10 mouse cellular contexts compared by ENCODE assay signal in the genomic region with DNA sequence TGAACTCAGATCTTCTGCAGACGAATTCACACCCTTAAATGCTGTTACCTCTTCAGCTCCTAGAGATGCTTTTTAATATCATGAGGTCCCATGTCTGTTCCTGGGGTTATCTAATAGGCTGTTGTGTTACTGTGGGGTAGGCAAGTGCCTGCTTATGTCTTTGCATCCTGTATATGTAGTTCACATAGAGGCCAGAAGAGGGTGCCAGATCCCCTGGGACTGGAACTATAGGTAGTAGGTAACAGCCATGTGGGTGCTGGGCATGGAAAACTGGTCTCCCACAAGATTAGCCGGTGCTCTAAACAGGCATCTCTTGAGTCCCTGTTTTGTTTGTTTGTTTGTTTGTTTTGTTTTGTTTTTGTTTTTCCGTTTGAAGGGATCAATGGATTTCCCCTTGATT. TPM values are rescaled to one million over a fixed set of nuclear protein-coding genes. Genes with fewer than 3 reads are reported as not detected.
A peak's percentile ranks its signal among the peaks of the same experiment; 100 is the strongest.
DNase-seq lines count a peak whose midpoint lies in the region; ATAC-seq and TF ChIP-seq lines count a peak whose summit lies in the region.
"Had no signal": no experiment of that assay in that cellular context is flagged by ENCODE, and none has a peak within 500 bp of the region (broad histone marks: within the 10 kb centered on the region; RNA-seq: fewer than 3 reads in every experiment).

No protein-coding gene starts in this region.

- no peaks in the 10 kb centered on the region for H3K27me3 ChIP-seq in stomach, postnatal 0 days (ENCODE audit: control insufficient read depth, insufficient read depth, low read length)
- H3K27me3 ChIP-seq: embryonic facial prominence, embryonic 15.5 days had no signal

- no peaks in the 10 kb centered on the region for H3K36me3 ChIP-seq in stomach, postnatal 0 days (ENCODE audit: control insufficient read depth, insufficient read depth, low read length)
- H3K36me3 ChIP-seq: embryonic facial prominence, embryonic 15.5 days had no signal

- no peak for ATAC-seq in stomach, postnatal 0 days (ENCODE audit: low FRiP score, low TSS enrichment)
- no peak for ATAC-seq in inflammation-experienced regulatory T-cells, adult 6 months

- H3K27ac ChIP-seq in gastrocnemius, adult 2 months = no peak overlapping the region
- no peak overlapping the region for H3K27ac ChIP-seq in stomach, postnatal 0 days (replicated peaks)
- H3K27ac ChIP-seq: embryonic facial prominence, embryonic 15.5 days had no signal

- no peaks in the 10 kb centered on the region for H3K4me1 ChIP-seq in stomach, postnatal 0 days (replicated peaks; ENCODE audit: control insufficient read depth, insufficient read depth)
- H3K4me1 ChIP-seq: embryonic facial prominence, embryonic 15.5 days had no signal

- no peak for TF ChIP-seq EP300 in stomach, postnatal 0 days (optimal IDR thresholded peaks at IDR 0.05)

- no peak for DNase-seq in gastrocnemius, adult 2 months
- DNase-seq in gastrocnemius, postnatal 25 days = no peak
- DNase-seq in B cell, adult 2 months = peak; percentile 48 to 65
- peak; percentile 64 for DNase-seq in adipocyte (ENCODE audit: low spot score)
- peak; percentile 19 to 25 for DNase-seq in kidney, postnatal 4 days
- peak; percentile 28 for DNase-seq in stomach, postnatal 0 days (ENCODE audit: low spot score)
- no peak for DNase-seq in left cerebral cortex, postnatal 4 days

- intact Hi-C loops in gastrocnemius, adult 2 months (cut with DNase I) = no loop called here
- intact Hi-C loops in left cerebral cortex, postnatal 4 days (cut with DNase I) = no loop called here

- WGBS in stomach, postnatal 0 days = 52% methylated on average over 3 of the region's 3 CpGs

- H3K9ac ChIP-seq in stomach, postnatal 0 days (ENCODE audit: low read length) = no peak overlapping the region
- H3K9ac ChIP-seq: embryonic facial prominence, embryonic 15.5 days had no signal

- no peaks in the 10 kb centered on the region for H3K9me3 ChIP-seq in stomach, postnatal 0 days (ENCODE audit: control insufficient read depth, low read length)
- H3K9me3 ChIP-seq: embryonic facial prominence, embryonic 15.5 days had no signal

- TF ChIP-seq CTCF in gastrocnemius, adult 2 months (IDR thresholded peaks at IDR 0.05) = peak; percentile 55
- peak; percentile 71 for TF ChIP-seq CTCF in stomach, postnatal 0 days (IDR thresholded peaks at IDR 0.05; ENCODE audit: low read depth)

- no peak overlapping the region for H3K4me2 ChIP-seq in stomach, postnatal 0 days (replicated peaks; ENCODE audit: low read depth)
- H3K4me2 ChIP-seq: embryonic facial prominence, embryonic 15.5 days had no signal

- no peak overlapping the region for H3K4me3 ChIP-seq in gastrocnemius, adult 2 months
- H3K4me3 ChIP-seq in stomach, postnatal 0 days (ENCODE audit: low read depth, low read length) = no peak overlapping the region
- H3K4me3 ChIP-seq: embryonic facial prominence, embryonic 15.5 days had no signal

RNA-seq across cellular contexts. Expression of a gene that starts 15.8 kb away (rescaled TPM):
- total RNA-seq in gastrocnemius, adult 2 months (2021) = 1 to 10 TPM; 2.1 to 2.7 TPM
- total RNA-seq in gastrocnemius, postnatal 25 days (2021) = 1 to 10 TPM; 1.3 to 4.3 TPM
- 1.0 and 1.4 TPM in 2 replicates for polyA plus RNA-seq in stomach, postnatal 0 days (2015; fragmentation: Nextera tagmentation; extraction: Ambion mirVana)
- 1 to 10 TPM; 1.3 to 2.9 TPM for total RNA-seq in left cerebral cortex, postnatal 4 days (2021)
- under 1 TPM in 1 of 3 experiments, not detected in 2; 0.67 TPM for polyA plus RNA-seq in inflammation-experienced regulatory T-cells, adult 6 months (2017; shearing (Covaris generic))
- polyA plus RNA-seq: limb, embryonic 11.5 days had no signal

RNA-seq across cellular contexts. Expression of a gene that starts 40.7 kb away (rescaled TPM):
- total RNA-seq in gastrocnemius, adult 2 months (2021) = not detected
- not detected for total RNA-seq in gastrocnemius, postnatal 25 days (2021)
- polyA plus RNA-seq in stomach, postnatal 0 days (2015; fragmentation: Nextera tagmentation; extraction: Ambion mirVana) = 2.5 and 3.1 TPM in 2 replicates
- 10 to 100 TPM; 16.8 to 26.8 TPM for total RNA-seq in left cerebral cortex, postnatal 4 days (2021)
- under 1 TPM in 1 of 3 experiments, not detected in 2; 0.52 TPM for polyA plus RNA-seq in inflammation-experienced regulatory T-cells, adult 6 months (2017; shearing (Covaris generic))

RNA-seq across cellular contexts. Expression of a gene that starts 41.7 kb away (rescaled TPM):
- 1 to 10 TPM in 1 of 2 experiments, under 1 TPM in 1; 0.94 to 3.3 TPM for total RNA-seq in gastrocnemius, adult 2 months (2021)
- 1 to 10 TPM; 2.5 to 3.6 TPM for total RNA-seq in gastrocnemius, postnatal 25 days (2021)
- 0.48 and 0.68 TPM in 2 replicates for polyA plus RNA-seq in stomach, postnatal 0 days (2015; fragmentation: Nextera tagmentation; extraction: Ambion mirVana)
- under 1 TPM; 0.30 to 0.95 TPM for total RNA-seq in left cerebral cortex, postnatal 4 days (2021)
- polyA plus RNA-seq in inflammation-experienced regulatory T-cells, adult 6 months (2017; shearing (Covaris generic)) = not detected
- polyA plus RNA-seq: limb, embryonic 11.5 days had no signal

RNA-seq across cellular contexts. Expression of a gene that starts 49.0 kb away (rescaled TPM):
- under 1 TPM; 0.28 to 0.67 TPM for total RNA-seq in gastrocnemius, adult 2 months (2021)
- total RNA-seq in gastrocnemius, postnatal 25 days (2021) = under 1 TPM; 0.10 to 0.88 TPM
- 5.7 and 6.1 TPM in 2 replicates for polyA plus RNA-seq in stomach, postnatal 0 days (2015; fragmentation: Nextera tagmentation; extraction: Ambion mirVana)
- total RNA-seq in left cerebral cortex, postnatal 4 days (2021) = 10 to 100 TPM; 14.8 to 15.2 TPM
- polyA plus RNA-seq in inflammation-experienced regulatory T-cells, adult 6 months (2017; shearing (Covaris generic)) = 1 to 10 TPM; 2.3 to 4.3 (median 3.2) TPM

RNA-seq across cellular contexts. Expression of a gene that starts 57.8 kb away (rescaled TPM):
- 1 to 10 TPM; 1.4 to 2.6 TPM for total RNA-seq in gastrocnemius, adult 2 months (2021)
- total RNA-seq in gastrocnemius, postnatal 25 days (2021) = 1 to 10 TPM; 4.1 to 6.2 TPM
- 3.2 and 3.6 TPM in 2 replicates for polyA plus RNA-seq in stomach, postnatal 0 days (2015; fragmentation: Nextera tagmentation; extraction: Ambion mirVana)
- 1 to 10 TPM; 9.1 to 9.3 TPM for total RNA-seq in left cerebral cortex, postnatal 4 days (2021)
- under 1 TPM in 1 of 3 experiments, not detected in 2; 0.39 TPM for polyA plus RNA-seq in inflammation-experienced regulatory T-cells, adult 6 months (2017; shearing (Covaris generic))

Comparison
In these comparisons a context has a peak if more than half of its experiments do, and no peak if none do; other contexts are left out.
1. DNase-seq: peak in B cell, adult 2 months (2 of 2), adipocyte (single experiment), kidney, postnatal 4 days (2 of 2) and stomach, postnatal 0 days (single experiment); none in gastrocnemius, adult 2 months (single experiment), gastrocnemius, postnatal 25 days (single experiment) and left cerebral cortex, postnatal 4 days (single experiment).
2. RNA of a gene that starts 40.7 kb away (total RNA-seq): 16.8 to 26.8 TPM in left cerebral cortex, postnatal 4 days; not detected in gastrocnemius, postnatal 25 days and not detected in gastrocnemius, adult 2 months; every median in the first group is over 10 times any median in the second.